Mouse (Mus musculus) G1E (cell line): ENCODE results near the gene Fem1a.

Experiments
- CTCF ChIP-seq: IDR thresholded peaks from 2 replicates; pipeline ENCODE4 v1.5.1; 2012; ENCODE audit warnings: low read depth, low read length, inconsistent platforms, mixed read lengths
- GATA1 ChIP-seq: IDR thresholded peaks from 2 replicates; pipeline ENCODE4 v1.6.1; 2012; ENCODE audit warnings: borderline replicate concordance, low read length, inconsistent platforms, mixed read lengths
- GATA2 ChIP-seq: IDR thresholded peaks from 2 replicates; pipeline ENCODE4 v1.6.1; 2012; ENCODE audit warnings: low read depth, low read length, inconsistent platforms, borderline replicate concordance
- TAL1 ChIP-seq: conservative IDR thresholded peaks from 2 replicates; pipeline ENCODE4 v1.6.1; 2012; ENCODE audit warnings: low read depth, low read length, inconsistent platforms, mixed read lengths

- TF ChIP-seq TAL1 (no peak), CTCF (no peak), GATA1 (no peak), GATA2 (no peak)
These were observed 11.0 kb upstream of the Fem1a start for GRCm38 (mm10) chr17:56245608-56246007.
